Mouse (Mus musculus): Measurements from ENCODE around the gene Qtrt1.

DNA sequence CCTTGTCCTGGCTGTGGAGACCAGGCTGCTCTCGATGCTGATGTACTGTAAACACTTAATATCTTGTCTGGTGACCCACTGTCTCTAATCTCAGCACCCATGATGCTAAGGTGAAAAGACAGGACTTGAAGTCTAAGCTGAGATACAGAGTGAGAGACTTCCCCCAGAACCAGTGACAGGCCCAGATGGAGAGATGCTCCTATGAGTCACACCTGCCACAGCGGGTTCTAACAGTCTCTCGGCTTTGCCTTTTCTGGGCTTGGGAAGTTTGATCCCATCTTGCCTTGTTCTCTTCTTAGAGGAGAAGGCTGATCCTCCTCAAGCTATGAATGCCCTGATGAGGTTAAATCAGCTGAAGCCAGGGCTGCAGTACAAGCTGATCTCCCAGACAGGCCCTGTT lies 14.5 kb upstream of the Qtrt1 start:
- TF ChIP-seq CTCF (IDR thresholded peaks at IDR 0.05; ENCODE audit: low read depth, low read length) (no peak), POLR2A (IDR thresholded peaks at IDR 0.05; ENCODE audit: extremely low read depth, insufficient read depth, low read length) (no peak)
